Mouse (Mus musculus) forebrain, embryonic 12.5 days (tissue): ENCODE results near the gene Olfr830. TPM values are rescaled to one million over a fixed set of nuclear protein-coding genes. Genes with fewer than 3 reads are reported as not detected.
"Not testable (repeated sequence)": the region's sequence is repeated elsewhere in the genome, so short reads cannot be mapped to it uniquely, and the experiment has no call there.

ENCODE experiments used
- ATAC-seq: fragments of 200-750 bp; cut with Nextera tagmentation; 2 replicates; pipeline ENCODE4 v1.8.0; 2017; ENCODE audit warnings: moderate TSS enrichment; ENCODE audit not compliant: low FRiP score
- H3K27ac ChIP-seq: fragments of 300-500 bp; sonication (generic); 2 replicates; pipeline ENCODE4 v1.5.1; 2016; ENCODE audit warnings: mild to moderate bottlenecking
- H3K27me3 ChIP-seq: fragments of 300-500 bp; sonication (generic); 2 replicates; pipeline ENCODE4 v1.6.1; 2016; ENCODE audit warnings: mild to moderate bottlenecking
- H3K36me3 ChIP-seq: fragments of 300-500 bp; sonication (generic); replicated peaks from 2 replicates; pipeline ENCODE4 v1.6.1; 2016; ENCODE audit warnings: mild to moderate bottlenecking
- H3K4me1 ChIP-seq: fragments of 300-500 bp; sonication (generic); 2 replicates; pipeline ENCODE4 v1.6.1; 2016
- H3K4me2 ChIP-seq: fragments of 300-500 bp; sonication (generic); 2 replicates; pipeline ENCODE4 v1.6.1; 2016; ENCODE audit warnings: mild to moderate bottlenecking, moderate library complexity
- H3K4me3 ChIP-seq: fragments of 300-500 bp; sonication (generic); replicated peaks from 2 replicates; pipeline ENCODE4 v1.5.1; 2016; ENCODE audit warnings: mild to moderate bottlenecking
- H3K9ac ChIP-seq: fragments of 300-500 bp; sonication (generic); 2 replicates; pipeline ENCODE4 v1.6.1; 2016; ENCODE audit warnings: mild to moderate bottlenecking
- H3K9me3 ChIP-seq: fragments of 300-500 bp; sonication (generic); 2 replicates; pipeline ENCODE4 v1.6.1; 2016
- WGBS: fragments of 180-500 bp; shearing (Covaris S2); methylation state at CpG from one replicate; pipeline ENCODE4 v1.1.7; 2016; 5-methylcytosine and 5-hydroxymethylcytosine counted together
- polyA plus RNA-seq: library from polyadenylated mRNA; unstranded; fragments of >200 nt; fragmentation: Nextera tagmentation; extraction: Ambion mirVana; gene quantifications from 2 replicates; pipeline ENCODE4 v1.2.1, GENCODE M21; 2016

Gene Olfr830
- polyA plus RNA-seq = not detected in 2 replicates

GRCm38 (mm10) chr9:18874393-18874792 lies at the start of gene Olfr830:
TSS of gene Olfr830 (plus strand) at chr9:18874693.
- no peak within 1 kb of the TSS for H3K9ac ChIP-seq
- no peaks in the 10 kb centered on the region for H3K36me3 ChIP-seq
- H3K27me3 ChIP-seq = no peaks in the 10 kb centered on the region
- no peak within 1 kb of the TSS for H3K27ac ChIP-seq
- ATAC-seq = no peak
- no peak within 1 kb of the TSS for H3K4me2 ChIP-seq
- no peaks in the 10 kb centered on the region for H3K9me3 ChIP-seq
- no peaks in the 10 kb centered on the region for H3K4me1 ChIP-seq
- H3K4me3 ChIP-seq = no peak within 1 kb of the TSS

GRCm38 (mm10) chr9:18854633-18855032 lies 19.9 kb upstream of the Olfr830 start, which contains the start of gene Olfr829:
TSS of gene Olfr829 (plus strand) at chr9:18854933.
- H3K27me3 ChIP-seq = no peaks in the 10 kb centered on the region
- H3K4me3 ChIP-seq = no peak within 1 kb of the TSS
- H3K27ac ChIP-seq = no peak within 1 kb of the TSS
- no peaks in the 10 kb centered on the region for H3K36me3 ChIP-seq
- WGBS = 76% methylated on average over 1 of the region's 1 CpGs
- H3K9ac ChIP-seq = no peak within 1 kb of the TSS
- ATAC-seq = no peak
- no peak within 1 kb of the TSS for H3K4me2 ChIP-seq
- no peaks in the 10 kb centered on the region for H3K9me3 ChIP-seq
- H3K4me1 ChIP-seq = no peaks in the 10 kb centered on the region

GRCm38 (mm10) chr9:18907699-18908098 lies 33.2 kb downstream of the Olfr830 start:
- H3K4me2 ChIP-seq, H3K4me1 ChIP-seq, H3K4me3 ChIP-seq, H3K36me3 ChIP-seq, H3K27me3 ChIP-seq, H3K27ac ChIP-seq, ATAC-seq, H3K9ac ChIP-seq, H3K9me3 ChIP-seq: not testable (repeated sequence)
- 78% methylated on average over 2 of the region's 2 CpGs for WGBS

GRCm38 (mm10) chr9:18927921-18928320 lies 53.4 kb downstream of the Olfr830 start:
- 82% methylated on average over 15 of the region's 16 CpGs for WGBS
- not testable (repeated sequence) for H3K36me3 ChIP-seq, H3K9ac ChIP-seq, ATAC-seq, H3K9me3 ChIP-seq, H3K27me3 ChIP-seq, H3K4me3 ChIP-seq, H3K4me1 ChIP-seq, H3K4me2 ChIP-seq, H3K27ac ChIP-seq

Other genes starting within 250 kb of the Olfr830 start
- not detected in 2 replicates for gene Muc16, start 200.2 kb upstream of the Olfr830 start, polyA plus RNA-seq
- gene Olfr24, start 110.7 kb upstream of the Olfr830 start, polyA plus RNA-seq = not detected in 2 replicates
- gene Olfr828, start 55.2 kb upstream of the Olfr830 start, polyA plus RNA-seq = not detected in 2 replicates
- gene Olfr829, start 19.8 kb upstream of the Olfr830 start, polyA plus RNA-seq = not detected in 2 replicates
- gene Olfr832, start 62.4 kb downstream of the Olfr830 start, polyA plus RNA-seq = not detected in 2 replicates
- gene Olfr834, start 113.3 kb downstream of the Olfr830 start, polyA plus RNA-seq = not detected in 2 replicates
- gene Olfr835, start 158.0 kb downstream of the Olfr830 start, polyA plus RNA-seq = not detected in 2 replicates
- gene Olfr836, start 245.7 kb downstream of the Olfr830 start, polyA plus RNA-seq = not detected in 2 replicates